Mouse (Mus musculus) ES-E14 (cell line): ENCODE results near the gene Rasgef1c.

Source experiments
- CHD2 ChIP-seq: IDR thresholded peaks from 2 replicates; pipeline ENCODE4 v1.6.1; 2014; ENCODE audit warnings: mild to moderate bottlenecking, low read depth, low read length, inconsistent platforms
- MAFK ChIP-seq: IDR thresholded peaks from 2 replicates; pipeline ENCODE4 v1.6.1; 2014; ENCODE audit warnings: mild to moderate bottlenecking, low read depth, low read length, inconsistent platforms; ENCODE audit not compliant: insufficient read depth

DNA sequence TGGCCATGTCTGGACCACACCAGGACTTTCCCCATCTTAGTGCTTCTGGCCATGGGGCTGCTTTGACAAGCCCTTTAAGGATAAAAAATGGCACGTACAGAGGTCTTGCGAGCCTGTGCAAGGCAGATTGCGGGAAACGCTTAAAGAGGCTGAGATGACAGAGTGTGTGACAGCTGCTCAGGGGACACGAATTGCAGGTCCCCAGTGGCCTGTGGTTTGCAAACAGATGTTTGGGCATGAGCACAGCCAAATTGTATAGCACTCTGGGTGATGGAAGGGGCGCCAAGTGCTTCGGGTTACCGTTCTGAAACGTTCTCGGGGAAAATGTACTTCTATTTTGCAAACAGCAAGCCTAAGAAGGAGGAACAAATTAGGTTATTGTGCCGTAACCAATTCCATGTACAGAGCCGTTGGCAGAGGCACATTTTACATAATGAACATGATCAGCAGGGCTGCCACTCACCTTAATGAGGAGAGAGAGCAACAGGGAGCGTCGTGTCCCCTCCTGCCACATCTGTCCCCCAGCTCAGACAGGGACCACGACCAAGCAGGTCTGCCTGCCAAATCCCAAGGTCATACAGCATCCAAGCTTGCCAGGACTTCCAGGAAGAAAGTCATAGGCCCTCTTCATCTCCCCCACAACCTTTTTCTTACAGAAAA is 17.0 kb downstream of the Rasgef1c start:
- TF ChIP-seq CHD2: no peak
- TF ChIP-seq MAFK: no peak
